Mouse (Mus musculus): ENCODE measurements around the gene Cxcl10.

DNA sequence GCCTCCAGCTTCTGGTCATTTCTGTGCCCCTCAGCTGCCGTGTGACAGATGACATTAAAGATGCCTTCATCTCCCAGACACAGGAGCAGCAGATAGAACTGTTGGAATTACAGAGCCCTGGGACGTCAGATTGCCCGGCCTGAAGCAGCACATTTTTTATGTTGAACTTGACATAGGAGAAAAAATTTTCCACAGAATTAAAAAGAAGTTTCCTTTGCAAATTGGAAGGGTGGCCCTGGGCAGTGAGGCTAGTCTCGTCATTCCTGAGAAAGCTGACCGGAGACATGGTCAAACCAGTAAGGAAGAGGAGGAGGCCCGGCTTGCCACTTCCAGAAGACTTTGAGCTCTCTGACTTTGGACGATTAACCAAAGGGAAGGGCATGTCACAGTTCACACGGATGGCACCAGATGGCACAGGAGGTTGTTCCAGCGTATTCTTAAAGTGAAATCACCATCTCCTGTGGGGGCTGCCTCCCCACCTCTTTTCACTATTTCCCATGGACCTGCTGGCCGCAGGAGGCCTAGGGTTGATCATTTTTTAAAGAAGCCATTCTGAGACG is 16.5 kb upstream of the Cxcl10 start:
- TF ChIP-seq ZC3H11A (IDR thresholded peaks at IDR 0.05; ENCODE audit: borderline replicate concordance, low read depth, low read length) (no peak), MAFK (IDR thresholded peaks at IDR 0.05; ENCODE audit: insufficient read depth, low read depth, low read length) (no peak), CHD2 (IDR thresholded peaks at IDR 0.05; ENCODE audit: low read depth, low read length) (no peak), HCFC1 (IDR thresholded peaks at IDR 0.05; ENCODE audit: borderline replicate concordance, insufficient read depth, low read length) (no peak)
